Mouse (Mus musculus): ENCODE measurements around the gene Adssl1.

DNA sequence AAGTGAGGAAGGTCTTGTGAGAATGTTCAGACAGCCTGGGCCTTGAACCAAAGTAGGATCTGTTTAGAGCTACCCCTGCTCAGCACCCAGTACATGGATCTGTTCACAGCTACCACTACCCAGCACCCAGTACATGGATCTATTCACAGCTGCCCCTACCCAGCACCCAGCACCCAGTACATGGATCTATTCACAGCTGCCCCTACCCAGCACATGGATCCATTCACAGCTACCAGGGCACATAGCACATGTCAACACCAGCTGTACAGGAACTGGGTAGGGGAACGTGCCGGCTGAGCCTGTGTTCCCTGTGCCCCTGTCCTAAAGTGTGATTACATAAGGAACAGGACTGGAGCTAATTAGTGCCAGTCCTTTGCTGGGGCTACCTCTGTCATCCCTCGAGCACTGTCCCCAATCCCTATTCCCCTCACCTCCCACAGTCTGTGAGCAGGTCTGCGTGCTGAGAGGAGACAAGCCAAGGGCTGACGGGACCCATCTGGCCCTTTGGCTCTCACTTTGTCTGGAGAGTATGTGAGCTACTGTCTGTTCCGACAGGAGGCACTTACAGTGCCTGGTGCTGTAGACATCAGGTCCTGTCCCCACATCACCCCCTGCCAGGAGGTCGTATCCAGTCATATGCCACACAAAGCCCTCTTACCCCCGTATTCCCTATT lies 29.1 kb upstream of the Adssl1 start:
- TF ChIP-seq CTCF (IDR thresholded peaks at IDR 0.05; ENCODE audit: extremely low read depth, insufficient read depth, low read length) (no peak), POLR2A (IDR thresholded peaks at IDR 0.05; ENCODE audit: extremely low read depth, insufficient read depth, low read length) (no peak)

All from cortical plate, adult 2 months (tissue).